Mouse (Mus musculus): ENCODE measurements around the gene Mvd. TPM values are rescaled to one million over a fixed set of nuclear protein-coding genes. Genes with fewer than 3 reads are reported as not detected.

Gene Mvd
- polyA plus RNA-seq, 1 experiment from 2014 or later: 41.7 TPM

DNA sequence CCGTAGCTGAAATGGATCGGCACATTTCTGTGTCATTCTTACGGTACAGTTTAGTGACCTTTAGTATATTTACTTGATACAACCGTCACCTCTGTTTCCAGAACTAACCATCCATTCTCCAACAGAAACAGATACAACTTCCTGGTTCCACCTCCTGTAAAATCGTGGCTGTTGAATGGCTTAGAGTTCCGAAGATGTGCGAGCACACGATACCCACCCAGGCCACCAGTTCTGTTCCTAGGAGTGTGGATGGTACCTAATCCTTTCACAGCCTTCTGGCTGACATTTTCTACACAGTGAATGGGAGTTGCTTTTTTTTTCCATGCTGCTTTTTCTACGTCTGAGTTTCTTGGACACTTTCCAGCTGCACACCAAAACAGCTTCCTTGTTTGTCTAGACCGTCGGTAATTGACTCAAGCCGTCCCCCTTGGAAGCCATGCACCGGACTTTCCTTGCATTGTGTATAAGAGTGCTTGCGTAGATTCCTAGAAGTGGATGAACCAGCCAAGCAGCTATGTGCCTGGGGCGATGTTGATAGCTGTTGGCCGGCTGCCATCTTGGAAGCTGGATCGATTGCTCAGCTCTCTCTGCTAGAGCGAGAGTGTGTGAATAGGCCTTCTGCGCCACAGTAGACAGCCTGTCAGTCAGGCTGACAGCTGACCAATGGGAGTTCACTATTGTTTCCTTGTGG lies 981 bp upstream of the Mvd start:
- peak overlapping the region; percentile 91 for H3K27ac ChIP-seq
- H3K9me3 ChIP-seq: no peaks in the 10 kb centered on the region
- peak overlapping the region; percentile 79 for H3K4me3 ChIP-seq
- peak; percentile 88 for DNase-seq (ENCODE audit: low spot score)
- no peaks in the 10 kb centered on the region for H3K27me3 ChIP-seq (ENCODE audit: insufficient read depth, poor library complexity, severe bottlenecking)
- 30% methylated on average over 19 of the region's 19 CpGs for WGBS
- H3K36me3 ChIP-seq: peaks cover 9% of the 10 kb centered on the region
- H3K4me1 ChIP-seq: peaks cover 37% of the 10 kb centered on the region

- 2% methylated on average over 12 of the region's 12 CpGs for WGBS
- Histone ChIP-seq H3K4me3 (peak overlapping the region; percentile 79), H3K4me1 (peaks cover 43% of the 10 kb centered on the region), H3K9me3 (no peaks in the 10 kb centered on the region), H3K27ac (peak overlapping the region; percentile 91), H3K36me3 (peaks cover 23% of the 10 kb centered on the region), H3K27me3 (ENCODE audit: insufficient read depth, poor library complexity, severe bottlenecking) (no peaks in the 10 kb centered on the region)
- no peak for DNase-seq (ENCODE audit: low spot score)
Measured at GRCm38 (mm10) chr8:122442781-122443180, 441 bp downstream of the Mvd start.

GRCm38 (mm10) chr8:122442356-122442755 lies 866 bp downstream of the Mvd start:
- Histone ChIP-seq H3K9me3 (no peaks in the 10 kb centered on the region), H3K4me1 (peaks cover 47% of the 10 kb centered on the region), H3K27me3 (ENCODE audit: insufficient read depth, poor library complexity, severe bottlenecking) (no peaks in the 10 kb centered on the region), H3K27ac (peak overlapping the region; percentile 91), H3K36me3 (peaks cover 28% of the 10 kb centered on the region), H3K4me3 (peak overlapping the region; percentile 79)
- 28% methylated on average over 7 of the region's 7 CpGs for WGBS
- no peak for DNase-seq (ENCODE audit: low spot score)

GRCm38 (mm10) chr8:122441326-122441725 lies 1.9 kb downstream of the Mvd start:
- DNase-seq (ENCODE audit: low spot score): no peak
- Histone ChIP-seq H3K4me1 (peaks cover 49% of the 10 kb centered on the region), H3K4me3 (no peak overlapping the region), H3K9me3 (no peaks in the 10 kb centered on the region), H3K27me3 (ENCODE audit: insufficient read depth, poor library complexity, severe bottlenecking) (no peaks in the 10 kb centered on the region), H3K27ac (no peak overlapping the region), H3K36me3 (peaks cover 38% of the 10 kb centered on the region)
- 93% methylated on average over 1 of the region's 1 CpGs for WGBS

DNA sequence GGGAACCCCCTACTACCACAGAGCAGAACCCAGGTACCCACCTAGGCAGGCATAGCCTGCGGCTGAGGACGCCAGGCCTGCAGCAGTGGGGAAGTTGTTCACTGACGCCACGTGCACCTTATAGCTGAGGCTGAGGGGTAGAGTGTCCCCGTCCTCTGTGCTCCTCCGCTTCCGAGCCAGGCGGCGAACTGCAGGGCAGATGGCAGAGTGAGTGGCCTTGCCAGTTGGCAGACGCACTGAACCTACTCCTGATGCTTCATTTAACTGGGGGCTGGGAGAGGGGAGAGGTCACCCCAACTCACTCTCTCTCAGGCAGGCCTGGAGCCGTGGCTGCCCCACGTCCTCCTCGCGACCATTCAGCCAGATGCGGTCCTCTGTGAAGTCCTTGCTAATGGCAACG lies 3.9 kb downstream of the Mvd start:
- Histone ChIP-seq H3K36me3 (peaks cover 56% of the 10 kb centered on the region), H3K4me3 (no peak overlapping the region), H3K9me3 (no peaks in the 10 kb centered on the region), H3K4me1 (peaks cover 29% of the 10 kb centered on the region), H3K27ac (no peak overlapping the region), H3K27me3 (ENCODE audit: insufficient read depth, poor library complexity, severe bottlenecking) (no peaks in the 10 kb centered on the region)
- DNase-seq (ENCODE audit: low spot score): no peak
- WGBS: 89% methylated on average over 16 of the region's 16 CpGs

GRCm38 (mm10) chr8:122437708-122438331 lies 5.4 kb downstream of the Mvd start:
- DNase-seq (ENCODE audit: low spot score): no peak
- Histone ChIP-seq H3K27ac (peak overlapping the region; percentile 17; the same call in 1 of the 2 replicates), H3K36me3 (peaks cover 65% of the 10 kb centered on the region), H3K4me3 (no peak overlapping the region), H3K27me3 (ENCODE audit: insufficient read depth, poor library complexity, severe bottlenecking) (no peaks in the 10 kb centered on the region), H3K9me3 (no peaks in the 10 kb centered on the region), H3K4me1 (peaks cover 33% of the 10 kb centered on the region)
- WGBS: 90% methylated on average over 13 of the region's 13 CpGs

GRCm38 (mm10) chr8:122436586-122437125 lies 6.6 kb downstream of the Mvd start:
- Histone ChIP-seq H3K27me3 (ENCODE audit: insufficient read depth, poor library complexity, severe bottlenecking) (no peaks in the 10 kb centered on the region), H3K4me1 (peaks cover 38% of the 10 kb centered on the region), H3K9me3 (no peaks in the 10 kb centered on the region), H3K4me3 (no peak overlapping the region; the same call in 1 of the 2 replicates), H3K36me3 (peaks cover 65% of the 10 kb centered on the region), H3K27ac (no peak overlapping the region)
- no peak for DNase-seq (ENCODE audit: low spot score)
- WGBS: 79% methylated on average over 20 of the region's 20 CpGs

- 94% methylated on average over 9 of the region's 9 CpGs for WGBS
Measured at GRCm38 (mm10) chr8:122436146-122436545, 7.1 kb downstream of the Mvd start.

DNA sequence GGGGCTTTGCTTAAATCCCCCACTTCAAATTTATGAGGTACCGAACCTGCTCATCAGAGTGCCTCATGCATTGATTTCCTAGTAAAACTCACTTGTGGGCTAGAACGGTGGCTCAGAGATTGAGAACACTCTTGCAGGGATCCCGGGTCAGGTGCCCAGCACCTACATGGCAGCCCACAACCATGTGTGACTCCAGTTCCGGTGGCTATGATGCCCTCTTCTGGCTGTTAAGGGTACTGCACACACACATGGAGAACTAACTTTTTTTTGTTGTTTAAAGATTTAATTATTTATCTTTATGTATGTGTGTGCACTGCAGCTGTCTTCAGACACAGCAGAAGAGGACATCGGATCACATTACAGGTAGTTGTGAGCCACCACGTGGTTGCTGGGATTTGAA lies 7.8 kb downstream of the Mvd start:
- Histone ChIP-seq H3K4me1 (peaks cover 49% of the 10 kb centered on the region), H3K27ac (no peak overlapping the region), H3K9me3 (no peaks in the 10 kb centered on the region), H3K36me3 (peaks cover 67% of the 10 kb centered on the region), H3K4me3 (no peak overlapping the region), H3K27me3 (ENCODE audit: insufficient read depth, poor library complexity, severe bottlenecking) (no peaks in the 10 kb centered on the region)
- no peak for DNase-seq (ENCODE audit: low spot score)
- 88% methylated on average over 6 of the region's 6 CpGs for WGBS

More at GRCm38 (mm10) chr8:122436146-122436545, 7.1 kb downstream of the Mvd start:
- Histone ChIP-seq H3K27me3 (ENCODE audit: insufficient read depth, poor library complexity, severe bottlenecking) (no peaks in the 10 kb centered on the region), H3K4me3 (no peak overlapping the region), H3K27ac (no peak overlapping the region), H3K36me3 (peaks cover 65% of the 10 kb centered on the region), H3K4me1 (peaks cover 44% of the 10 kb centered on the region), H3K9me3 (no peaks in the 10 kb centered on the region)
- no peak for DNase-seq (ENCODE audit: low spot score)

- DNase-seq (ENCODE audit: low spot score): no peak
- Histone ChIP-seq H3K27ac (peak overlapping the region; percentile 91), H3K4me1 (peaks cover 50% of the 10 kb centered on the region), H3K36me3 (peaks cover 55% of the 10 kb centered on the region), H3K4me3 (peak overlapping the region; percentile 71), H3K9me3 (no peaks in the 10 kb centered on the region), H3K27me3 (ENCODE audit: insufficient read depth, poor library complexity, severe bottlenecking) (no peaks in the 10 kb centered on the region)
- 65% methylated on average over 11 of the region's 11 CpGs for WGBS
Measured at GRCm38 (mm10) chr8:122433269-122433905, 9.8 kb downstream of the Mvd start.

DNA sequence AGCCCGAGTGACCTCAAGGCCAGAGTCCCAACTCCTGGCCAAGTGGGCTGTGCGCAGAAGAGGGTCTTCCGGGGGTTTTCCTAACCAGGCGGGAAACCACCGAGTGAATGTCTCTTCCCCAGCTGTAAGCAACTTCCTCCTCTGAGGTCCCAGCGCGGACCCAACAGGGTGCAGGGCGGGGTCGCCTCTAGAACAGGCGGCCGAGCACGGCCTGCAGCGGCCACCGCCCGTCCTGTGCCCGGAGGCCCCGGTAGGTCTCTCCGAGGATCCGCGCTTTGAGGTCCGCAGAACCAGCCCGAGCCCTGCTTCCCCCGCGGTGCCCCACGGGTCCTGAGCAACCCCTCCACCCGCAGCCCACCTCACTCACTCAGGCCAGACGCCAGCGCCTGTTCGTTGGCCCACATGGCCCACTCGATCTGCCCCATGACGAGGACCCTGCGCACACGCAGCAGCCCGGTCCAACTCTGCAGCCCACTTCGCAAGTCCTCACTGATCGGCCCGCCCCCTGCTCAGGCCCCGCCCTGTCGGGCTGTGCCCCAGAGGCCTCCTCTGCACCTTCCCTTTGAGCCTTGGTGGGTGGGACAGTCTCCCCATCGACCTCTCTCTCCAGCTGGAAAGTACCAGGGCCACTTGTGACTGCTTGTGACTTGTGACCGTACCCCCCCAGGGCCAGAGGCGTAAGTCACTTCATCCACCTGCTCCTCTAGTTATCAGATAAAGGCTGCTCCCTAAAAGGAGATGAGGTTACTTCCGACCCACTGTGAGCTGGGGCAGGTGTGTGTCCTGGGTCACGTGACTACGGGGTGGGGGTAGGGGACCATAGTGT lies 10.6 kb downstream of the Mvd start, which contains the start of gene Cyba:
Gene Cyba (minus strand): TSS at position 488 of the 826 bp plus-strand sequence.
- WGBS: 4% methylated on average over 45 of the region's 45 CpGs
- H3K36me3 ChIP-seq: peaks cover 49% of the 10 kb centered on the region
- no peaks in the 10 kb centered on the region for H3K27me3 ChIP-seq (ENCODE audit: insufficient read depth, poor library complexity, severe bottlenecking)
- no peaks in the 10 kb centered on the region for H3K9me3 ChIP-seq
- peak within 1 kb of the TSS; percentile 91 for H3K27ac ChIP-seq
- peaks cover 43% of the 10 kb centered on the region for H3K4me1 ChIP-seq
- peak; percentile 84 for DNase-seq (ENCODE audit: low spot score)
- H3K4me3 ChIP-seq: peak within 1 kb of the TSS; percentile 71

DNA sequence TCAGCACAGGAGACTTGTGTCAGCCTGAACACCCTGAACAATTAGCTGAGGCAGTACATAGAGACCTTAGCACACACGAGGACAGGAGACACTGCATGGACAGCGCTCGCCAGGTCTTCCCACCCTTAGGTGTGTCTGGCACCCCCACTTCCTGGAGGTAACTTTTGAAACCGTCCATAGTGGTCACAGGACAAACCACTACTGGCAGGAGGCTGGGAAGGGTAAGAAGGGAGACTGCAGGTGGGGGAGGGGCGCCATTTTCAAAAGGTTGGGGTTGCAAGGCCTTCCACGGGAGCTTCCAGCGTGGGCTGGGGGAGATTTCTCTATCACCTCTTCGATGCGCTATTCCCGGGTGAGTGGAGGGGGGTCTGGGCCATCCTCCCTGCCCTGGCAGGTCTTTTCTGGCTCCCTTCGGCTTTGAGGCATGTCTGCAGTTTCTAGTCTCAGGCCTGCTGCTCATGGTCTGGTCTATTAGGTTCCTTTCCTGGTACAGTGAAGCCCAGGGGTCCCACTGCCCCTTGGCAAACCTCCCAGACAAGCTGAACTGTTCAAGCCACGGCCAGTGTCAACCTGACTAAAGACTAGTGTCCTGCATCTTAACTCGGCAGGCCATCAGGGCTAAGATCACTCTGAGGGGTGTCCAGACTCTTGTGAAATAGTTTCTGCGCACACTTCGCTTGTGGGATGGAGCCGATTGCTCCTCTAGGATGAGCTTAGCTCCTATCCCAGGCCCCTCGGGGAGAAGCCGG lies 11.4 kb downstream of the Mvd start:
- Histone ChIP-seq H3K36me3 (peaks cover 49% of the 10 kb centered on the region), H3K4me3 (peak overlapping the region; percentile 71), H3K27ac (peak overlapping the region; percentile 91), H3K4me1 (peaks cover 40% of the 10 kb centered on the region), H3K27me3 (ENCODE audit: insufficient read depth, poor library complexity, severe bottlenecking) (no peaks in the 10 kb centered on the region), H3K9me3 (no peaks in the 10 kb centered on the region)
- 37% methylated on average over 18 of the region's 18 CpGs for WGBS
- no peak for DNase-seq (ENCODE audit: low spot score)

All from heart, embryonic 10.5 days (tissue).